Mouse (Mus musculus): ENCODE measurements at regions not wholly inside any gene's neighbourhood (a gene's known extent, or its start where the extent isn't known, plus 50 kb on each side); places are given as distances from the start of the nearest gene placed in this dataset.
A peak's percentile ranks its signal among the peaks of the same experiment; 100 is the strongest.

GRCm38 (mm10) chr10:43710886-43711256, 132.8 kb downstream of the Cd24a start:
- TF ChIP-seq POLR2AphosphoS2 (IDR thresholded peaks at IDR 0.05; ENCODE audit: low read depth, low read length) (no peak), HCFC1 (IDR thresholded peaks at IDR 0.05; ENCODE audit: low read depth, low read length) (no peak), MAX (IDR thresholded peaks at IDR 0.05; ENCODE audit: low read length) (peak; percentile 65; the same call in 1 of the 2 replicates), NELFE (IDR thresholded peaks at IDR 0.05; ENCODE audit: low read depth, low read length) (no peak), RCOR1 (conservative IDR thresholded peaks at IDR 0.05; ENCODE audit: low read depth, low read length) (0 out of 2 replicates have a peak, but pooled peaks have one; percentile 19), POLR2A (IDR thresholded peaks at IDR 0.05; ENCODE audit: low read depth, low read length) (no peak), ZKSCAN1 (IDR thresholded peaks at IDR 0.05; ENCODE audit: borderline replicate concordance, low read depth, low read length) (no peak), ELF1 (IDR thresholded peaks at IDR 0.05; ENCODE audit: low read depth, low read length) (no peak; the same call in 1 of the 2 replicates), SMC3 (IDR thresholded peaks at IDR 0.05; ENCODE audit: low read depth, low read length) (no peak), SIN3A (IDR thresholded peaks at IDR 0.05; ENCODE audit: low read length) (peak; percentile 54), USF2 (conservative IDR thresholded peaks at IDR 0.05; ENCODE audit: low read depth, low read length) (no peak), ZNF384 (IDR thresholded peaks at IDR 0.05; ENCODE audit: low read depth, low read length) (no peak), ZC3H11A (IDR thresholded peaks at IDR 0.05; ENCODE audit: low read depth, low read length) (no peak), MAZ (IDR thresholded peaks at IDR 0.05; ENCODE audit: low read depth, low read length) (0 out of 2 replicates have a peak, but pooled peaks have one; percentile 29), BHLHE40 (IDR thresholded peaks at IDR 0.05; ENCODE audit: low read depth, low read length) (peak; percentile 49), MEF2A (IDR thresholded peaks at IDR 0.05; ENCODE audit: borderline replicate concordance, low read depth, low read length) (peak; percentile 48; the same call in 1 of the 2 replicates), IRF4 (IDR thresholded peaks at IDR 0.05; ENCODE audit: low read depth, low read length) (peak; percentile 72), MAFK (IDR thresholded peaks at IDR 0.05; ENCODE audit: insufficient replicate concordance, low read length) (no peak), TBP (conservative IDR thresholded peaks at IDR 0.05; ENCODE audit: low read depth, low read length) (no peak), UBTF (IDR thresholded peaks at IDR 0.05; ENCODE audit: low read depth, low read length) (no peak), TCF12 (IDR thresholded peaks at IDR 0.05; ENCODE audit: low read depth, low read length) (peak; percentile 62), GABPA (IDR thresholded peaks at IDR 0.05; ENCODE audit: insufficient replicate concordance, low read depth, low read length) (no peak), CTCF (conservative IDR thresholded peaks at IDR 0.05 in 1 of 2, IDR thresholded peaks at IDR 0.05 in 1 of 2; ENCODE audit: low read depth in 2 of 2, low read length in 2 of 2) (no peak), CHD2 (IDR thresholded peaks at IDR 0.05; ENCODE audit: low read length) (peak; percentile 59), E2F4 (IDR thresholded peaks at IDR 0.05; ENCODE audit: insufficient replicate concordance, low read depth, low read length) (no peak), RAD21 (IDR thresholded peaks at IDR 0.05; ENCODE audit: low read depth, low read length) (no peak), MYC (IDR thresholded peaks at IDR 0.05; ENCODE audit: low read depth, low read length) (peak; percentile 67; the same call in 1 of the 2 replicates), JUND (conservative IDR thresholded peaks at IDR 0.05; ENCODE audit: low read depth, low read length) (no peak; the same call in 1 of the 2 replicates), MXI1 (IDR thresholded peaks at IDR 0.05; ENCODE audit: low read depth, low read length) (no peak), PAX5 (IDR thresholded peaks at IDR 0.05; ENCODE audit: low read length) (no peak), NRF1 (IDR thresholded peaks at IDR 0.05; ENCODE audit: low read depth, low read length) (no peak), KAT2A (IDR thresholded peaks at IDR 0.05; ENCODE audit: insufficient replicate concordance, low read length) (no peak), EP300 (IDR thresholded peaks at IDR 0.05; ENCODE audit: low read length) (peak; percentile 80), USF1 (IDR thresholded peaks at IDR 0.05; ENCODE audit: low read depth, low read length) (no peak), ETS1 (conservative IDR thresholded peaks at IDR 0.05; ENCODE audit: low read depth, low read length) (peak; percentile 52), ZMIZ1 (IDR thresholded peaks at IDR 0.05; ENCODE audit: low read depth, low read length) (no peak), CHD1 (IDR thresholded peaks at IDR 0.05; ENCODE audit: low read depth, low read length) (no peak), JUN (IDR thresholded peaks at IDR 0.05; ENCODE audit: insufficient read depth, low read depth, low read length) (no peak)
- peak overlapping the region; percentile 96 for H3K27ac ChIP-seq (ENCODE audit: insufficient read depth, low read depth)
- no peaks in the 10 kb centered on the region; the same call in 1 of the 2 replicates for H3K79me2 ChIP-seq (replicated peaks; ENCODE audit: control insufficient read depth, extremely low read depth, insufficient read depth, poor library complexity, severe bottlenecking)
- peaks cover 13 to 61% of the 10 kb centered on the region in 2 experiments for H3K4me1 ChIP-seq (ENCODE audit: control insufficient read depth in 1 of 2, insufficient read depth in 2 of 2)
- dilution Hi-C loops (cut with MboI; ENCODE audit: extremely low pct_ligation_motif_present, extremely low pct_unique_long_range_greater_than_20kb, low sequenced_read_pairs): no loop called here
- peaks cover 6% of the 10 kb centered on the region for H3K9me3 ChIP-seq (replicated peaks; ENCODE audit: low read length)
- in situ Hi-C loops (cut with MboI; ENCODE audit: low pct_ligation_motif_present, low pct_unique_long_range_greater_than_20kb, low sequenced_read_pairs): no loop called here
- no peaks in the 10 kb centered on the region for H3K27me3 ChIP-seq (replicated peaks)
- H3K9ac ChIP-seq (ENCODE audit: insufficient read depth, low read depth): peak overlapping the region; percentile 64; the same call in 1 of the 2 replicates
- peaks cover 21 to 47% of the 10 kb centered on the region in 2 experiments for H3K36me3 ChIP-seq (replicated peaks in 1 of 2; ENCODE audit: control insufficient read depth in 1 of 2, insufficient read depth in 1 of 2, low read length in 1 of 2)
- peak overlapping the region in 2 of 3 experiments; percentile 9 to 52 for H3K4me3 ChIP-seq (replicated peaks in 1 of 3; ENCODE audit: low read depth in 2 of 3, low read length in 2 of 3, poor library complexity in 1 of 3)
- H3K4me2 ChIP-seq (ENCODE audit: insufficient read depth, low read depth, poor library complexity, severe bottlenecking): peak overlapping the region; percentile 64
- peak; percentile 44 for DNase-seq (ENCODE audit: extremely low read depth)
